Mouse (Mus musculus): ENCODE results near the gene Gm21680.
"Not testable (repeated sequence)": the region's sequence is repeated elsewhere in the genome, so short reads cannot be mapped to it uniquely, and the experiment has no call there.

The Gm21680 gene

GRCm38 (mm10) chr5:25972563-25972962, at the start of gene Gm21680:
Gene Gm21680, minus strand, starts transcription at chr5:25972663.
- not testable (repeated sequence) for DNase-seq (ENCODE audit: low read depth, low spot score)

- DNase-seq (ENCODE audit: low read depth, low spot score): not testable (repeated sequence)
Observed at GRCm38 (mm10) chr5:26007697-26008096, 35.2 kb upstream of the Gm21680 start.

GRCm38 (mm10) chr5:26006937-26007695, 34.7 kb upstream of the Gm21680 start:
- peak; percentile 19 for DNase-seq (ENCODE audit: low read depth, low spot score)

- DNase-seq (ENCODE audit: low read depth, low spot score): not testable (repeated sequence)
Observed at GRCm38 (mm10) chr5:26004698-26005097, 32.2 kb upstream of the Gm21680 start, which contains the start of gene Gm1979. Gene Gm1979, minus strand, starts transcription at chr5:26004798.

GRCm38 (mm10) chr5:25988550-25988949, 16.1 kb upstream of the Gm21680 start, which contains the start of gene Gm21698:
Gene Gm21698, minus strand, starts transcription at chr5:25988650.
- not testable (repeated sequence) for DNase-seq (ENCODE audit: low read depth, low spot score)

GRCm38 (mm10) chr5:25957050-25957449, 15.4 kb downstream of the Gm21680 start:
- DNase-seq (ENCODE audit: low read depth, low spot score): not testable (repeated sequence)

GRCm38 (mm10) chr5:25956611-25957010, 15.9 kb downstream of the Gm21680 start:
- DNase-seq (ENCODE audit: low read depth, low spot score): not testable (repeated sequence)

- not testable (repeated sequence) for DNase-seq (ENCODE audit: low read depth, low spot score)
Observed at GRCm38 (mm10) chr5:25954317-25954716, 18.1 kb downstream of the Gm21680 start, which contains the start of gene Gm21671. Gene Gm21671, minus strand, starts transcription at chr5:25954417.

- not testable (repeated sequence) for DNase-seq (ENCODE audit: low read depth, low spot score)
Observed at GRCm38 (mm10) chr5:25945391-25945790, 27.1 kb downstream of the Gm21680 start.

- not testable (repeated sequence) for DNase-seq (ENCODE audit: low read depth, low spot score)
Observed at GRCm38 (mm10) chr5:25942281-25942680, 30.2 kb downstream of the Gm21680 start, which contains the start of gene Gm21663. Gene Gm21663, minus strand, starts transcription at chr5:25942381.

Data from telencephalon, adult 2 months (tissue).